Comparison of ENCODE assay signal across 9 mouse cellular contexts in the genomic region with DNA sequence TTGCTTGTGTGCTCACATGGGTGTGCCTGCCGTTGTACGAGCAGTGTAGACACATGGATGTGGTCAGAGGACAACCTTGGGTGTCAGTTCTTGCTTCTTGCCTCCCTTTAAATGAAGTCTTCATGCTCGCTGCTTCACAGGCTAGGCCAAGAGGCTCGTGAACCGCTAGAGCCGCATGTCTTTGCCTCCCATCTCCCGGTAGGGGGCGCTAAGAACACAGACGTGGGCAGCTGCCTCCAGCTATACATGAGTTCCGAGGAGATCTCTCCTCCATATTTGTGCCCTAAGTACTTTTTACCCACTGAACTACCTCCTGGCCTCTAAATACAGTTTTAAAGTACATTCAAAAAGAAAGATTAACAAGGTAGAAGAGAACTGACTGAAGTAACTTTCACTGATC. TPM values are rescaled to one million over a fixed set of nuclear protein-coding genes. Genes with fewer than 3 reads are reported as not detected.
DNase-seq lines count a peak whose midpoint lies in the region; ATAC-seq lines count a peak whose summit lies in the region.
"Had no signal": no experiment of that assay in that cellular context is flagged by ENCODE, and none has a peak within 500 bp of the region (broad histone marks: within the 10 kb centered on the region; RNA-seq: fewer than 3 reads in every experiment).

No protein-coding gene starts in this region.

- peak; percentile 48 for DNase-seq in CD4-positive helper T cell, adult 2 months (ENCODE audit: low read depth, low spot score)
- peak; percentile 87 to 94 for DNase-seq in adrenal gland, postnatal 36 days
- DNase-seq in embryonic facial prominence, embryonic 11.5 days (ENCODE audit: low spot score), result peak; percentile 91
- peak; percentile 74 for DNase-seq in heart, adult 8-10 months (ENCODE audit: low spot score)
- DNase-seq in liver, result peak; percentile 86
- peak; percentile 55 for DNase-seq in telencephalon, adult 2 months (ENCODE audit: low read depth, low spot score)

- H3K36me3 ChIP-seq in embryonic facial prominence, embryonic 11.5 days (replicated peaks; ENCODE audit: control insufficient read depth, insufficient read depth, low read depth, low read length), result no peaks in the 10 kb centered on the region
- no peaks in the 10 kb centered on the region for H3K36me3 ChIP-seq in kidney, embryonic 16.5 days (ENCODE audit: insufficient read depth, low read length)
- no peaks in the 10 kb centered on the region for H3K36me3 ChIP-seq in neural tube, embryonic 14.5 days (ENCODE audit: control insufficient read depth, insufficient read depth, low read length)

- no peak overlapping the region for H3K4me3 ChIP-seq in embryonic facial prominence, embryonic 11.5 days (ENCODE audit: low read depth, low read length)
- no peak overlapping the region for H3K4me3 ChIP-seq in kidney, embryonic 16.5 days (ENCODE audit: low read length)
- H3K4me3 ChIP-seq in neural tube, embryonic 14.5 days (ENCODE audit: low read depth, low read length), result no peak overlapping the region
- H3K4me3 ChIP-seq: erythroblast, embryonic 14.5 days had no signal

- H3K4me1 ChIP-seq in embryonic facial prominence, embryonic 11.5 days (ENCODE audit: control insufficient read depth, insufficient read depth, low read length), result no peaks in the 10 kb centered on the region
- no peaks in the 10 kb centered on the region; the same call in 1 of the 2 replicates for H3K4me1 ChIP-seq in kidney, embryonic 16.5 days (ENCODE audit: insufficient read depth, low read length)
- no peaks in the 10 kb centered on the region for H3K4me1 ChIP-seq in neural tube, embryonic 14.5 days (ENCODE audit: control insufficient read depth, insufficient read depth, low read length)

- WGBS in embryonic facial prominence, embryonic 11.5 days, result 10% methylated on average over 10 of the region's 10 CpGs
- 13% methylated on average over 10 of the region's 10 CpGs for WGBS in kidney, embryonic 16.5 days
- 12% methylated on average over 10 of the region's 10 CpGs for WGBS in neural tube, embryonic 14.5 days

- H3K27me3 ChIP-seq in embryonic facial prominence, embryonic 11.5 days (ENCODE audit: control insufficient read depth, insufficient read depth, low read length), result no peaks in the 10 kb centered on the region
- 0 out of 2 replicates have a peak, but pooled peaks cover 2% of the 10 kb centered on the region for H3K27me3 ChIP-seq in kidney, embryonic 16.5 days (ENCODE audit: insufficient read depth, low read length)
- H3K27me3 ChIP-seq in neural tube, embryonic 14.5 days (ENCODE audit: control insufficient read depth, insufficient read depth, low read length), result no peaks in the 10 kb centered on the region

- H3K9ac ChIP-seq in embryonic facial prominence, embryonic 11.5 days (replicated peaks; ENCODE audit: low read length), result no peak overlapping the region
- H3K9ac ChIP-seq in kidney, embryonic 16.5 days (replicated peaks; ENCODE audit: low read length), result no peak overlapping the region
- no peak overlapping the region for H3K9ac ChIP-seq in neural tube, embryonic 14.5 days (replicated peaks; ENCODE audit: low read depth, low read length)

- no peak overlapping the region for H3K27ac ChIP-seq in embryonic facial prominence, embryonic 11.5 days (replicated peaks; ENCODE audit: low read depth, low read length)
- H3K27ac ChIP-seq in kidney, embryonic 16.5 days (ENCODE audit: low read length), result no peak overlapping the region
- no peak overlapping the region for H3K27ac ChIP-seq in neural tube, embryonic 14.5 days (ENCODE audit: low read depth, low read length)

- H3K9me3 ChIP-seq in embryonic facial prominence, embryonic 11.5 days (replicated peaks; ENCODE audit: control insufficient read depth, low read length), result no peaks in the 10 kb centered on the region
- H3K9me3 ChIP-seq in kidney, embryonic 16.5 days (ENCODE audit: low read length), result no peaks in the 10 kb centered on the region
- H3K9me3 ChIP-seq in neural tube, embryonic 14.5 days (ENCODE audit: control insufficient read depth, low read length), result no peaks in the 10 kb centered on the region

- no peak overlapping the region for H3K4me2 ChIP-seq in embryonic facial prominence, embryonic 11.5 days (ENCODE audit: low read depth, low read length)
- no peak overlapping the region; the same call in 1 of the 2 replicates for H3K4me2 ChIP-seq in kidney, embryonic 16.5 days (replicated peaks; ENCODE audit: low read depth, low read length)
- no peak overlapping the region for H3K4me2 ChIP-seq in neural tube, embryonic 14.5 days (ENCODE audit: low read depth, low read length)

- no peak for ATAC-seq in embryonic facial prominence, embryonic 11.5 days (replicated peaks; ENCODE audit: insufficient number of reproducible peaks, low FRiP score, low TSS enrichment, low read depth)
- ATAC-seq in kidney, embryonic 16.5 days (ENCODE audit: low FRiP score, low TSS enrichment), result peak; percentile 85
- ATAC-seq in neural tube, embryonic 14.5 days (ENCODE audit: low read depth), result peak; percentile 73; the same call in 1 of the 2 replicates

RNA-seq across cellular contexts. Expression of a gene that starts 16.7 kb away (rescaled TPM):
- not detected for total RNA-seq in adrenal gland, postnatal 36 days (2021)
- 0.88 and 1.9 TPM in 2 replicates for polyA plus RNA-seq in embryonic facial prominence, embryonic 11.5 days (2014; fragmentation: Nextera tagmentation; extraction: Ambion mirVana)
- 1 to 10 TPM in 3 of 4 experiments, under 1 TPM in 1; 0.92 to 4.2 (median 3.3) TPM for total RNA-seq in heart, adult 8-10 months (2022)
- polyA plus RNA-seq in kidney, embryonic 16.5 days (2015; fragmentation: Nextera tagmentation; extraction: Ambion mirVana), result not detected in 2 replicates
- polyA plus RNA-seq in neural tube, embryonic 14.5 days (2014; fragmentation: Nextera tagmentation; extraction: Ambion mirVana), result 0.24 TPM in 1 of 2 replicates, not detected in the other
- polyA plus RNA-seq: erythroblast, embryonic 14.5 days had no signal
